Mouse (Mus musculus): ENCODE results near the gene B3gnt6.

DNA sequence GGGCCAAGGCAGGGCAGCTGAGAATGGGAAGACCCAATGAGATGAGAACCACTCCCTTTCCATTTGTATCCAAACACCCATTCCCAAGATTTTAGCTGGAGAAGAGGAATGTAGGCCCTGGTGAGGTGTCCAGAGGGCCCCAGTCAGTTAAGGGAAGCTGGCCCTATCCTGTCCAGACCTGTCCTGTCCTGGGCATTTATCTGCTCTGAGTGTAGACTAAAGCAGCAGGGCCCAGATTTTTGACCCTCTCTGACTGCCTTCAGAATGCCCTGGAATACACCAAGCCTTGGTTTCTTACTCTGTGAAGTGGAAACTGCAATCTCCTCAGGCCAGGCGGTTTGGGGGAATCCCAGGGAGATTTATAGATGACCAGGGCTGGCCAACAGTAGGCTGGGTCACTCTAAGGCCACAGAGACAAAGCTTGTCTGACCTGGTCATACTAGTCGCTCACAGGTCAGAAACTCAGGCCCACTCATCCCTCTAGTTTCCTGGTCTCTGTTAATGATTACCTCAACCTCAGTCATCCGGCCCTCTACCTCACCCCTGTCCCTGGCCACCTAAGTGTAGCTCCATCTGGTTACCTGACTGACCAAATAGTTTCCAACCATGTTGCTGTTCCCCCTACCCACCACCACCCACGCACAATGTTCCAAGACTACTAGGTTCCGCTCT lies 20.6 kb downstream of the B3gnt6 start:
- no peak for TF ChIP-seq POLR2A (IDR thresholded peaks at IDR 0.05; ENCODE audit: extremely low read depth, insufficient read depth, low read length)
- TF ChIP-seq CTCF (IDR thresholded peaks at IDR 0.05; ENCODE audit: extremely low read depth, insufficient read depth, low read length): no peak
